Comparison of ENCODE assay signal across 28 mouse cellular contexts in the genomic region with DNA sequence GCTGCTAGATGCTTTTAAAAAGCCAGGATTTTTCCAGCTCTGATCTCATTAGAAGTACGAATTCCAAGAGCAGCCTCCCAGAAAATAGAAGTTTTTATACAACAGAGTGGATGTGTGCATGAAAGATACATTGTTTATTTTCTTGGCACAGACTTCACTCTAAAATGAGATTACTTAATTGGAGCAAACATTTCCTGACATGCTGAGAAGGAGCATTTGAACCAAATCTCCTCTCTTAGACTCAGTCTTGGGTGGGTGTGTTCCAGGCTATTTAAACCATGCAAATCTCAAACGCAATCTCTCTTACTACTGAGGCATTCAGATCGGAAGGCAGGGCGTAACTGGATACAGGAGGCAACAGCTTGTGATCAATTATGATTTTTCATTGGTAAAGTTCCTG. TPM values are rescaled to one million over a fixed set of nuclear protein-coding genes. Genes with fewer than 3 reads are reported as not detected.
"Had no signal": no experiment of that assay in that cellular context is flagged by ENCODE, and none has a peak within 500 bp of the region (broad histone marks: within the 10 kb centered on the region; RNA-seq: fewer than 3 reads in every experiment).

No protein-coding gene starts in this region.

- H3K9me3 ChIP-seq: heart, embryonic 12.5 days; hindbrain, embryonic 10.5 days; hindbrain, embryonic 12.5 days; intestine, embryonic 15.5 days; limb, embryonic 13.5 days; limb, embryonic 15.5 days; liver, embryonic 13.5 days had no signal

- H3K4me3 ChIP-seq: gastrocnemius, adult 2 months; heart, adult 2 months; heart, embryonic 12.5 days; hindbrain, embryonic 10.5 days; hindbrain, embryonic 12.5 days; intestine, embryonic 15.5 days; limb, embryonic 13.5 days; limb, embryonic 15.5 days; liver, embryonic 13.5 days had no signal

- H3K4me1 ChIP-seq: heart, embryonic 12.5 days; hindbrain, embryonic 10.5 days; hindbrain, embryonic 12.5 days; intestine, embryonic 15.5 days; limb, embryonic 13.5 days; liver, embryonic 13.5 days had no signal

- H3K27me3 ChIP-seq: hindbrain, embryonic 12.5 days; intestine, embryonic 15.5 days had no signal

- H3K27ac ChIP-seq: gastrocnemius, adult 2 months; heart, adult 2 months; hindbrain, embryonic 10.5 days; hindbrain, embryonic 12.5 days; hindbrain, embryonic 14.5 days; intestine, embryonic 15.5 days; limb, embryonic 13.5 days; limb, embryonic 15.5 days; liver, embryonic 13.5 days had no signal

- H3K36me3 ChIP-seq: heart, embryonic 12.5 days; hindbrain, embryonic 10.5 days; hindbrain, embryonic 12.5 days; intestine, embryonic 15.5 days; limb, embryonic 13.5 days; limb, embryonic 15.5 days; liver, embryonic 13.5 days had no signal

- DNase-seq: gastrocnemius, adult 2 months; gastrocnemius, postnatal 10 days; gastrocnemius, postnatal 25 days; heart, adult 2 months; heart, postnatal 10 days; heart, postnatal 4 days; kidney, adult 18-20 months; kidney, adult 8-10 months; kidney, postnatal 14 days; kidney, postnatal 36 days; layer of hippocampus, adult 9-11 months; layer of hippocampus, postnatal 36 days; left cerebral cortex, postnatal 4 days; liver, embryonic 13.5 days had no signal

- H3K9ac ChIP-seq: heart, embryonic 12.5 days; hindbrain, embryonic 12.5 days; hindbrain, embryonic 14.5 days; intestine, embryonic 15.5 days; limb, embryonic 13.5 days; limb, embryonic 15.5 days; liver, embryonic 13.5 days had no signal

- H3K4me2 ChIP-seq: heart, embryonic 12.5 days; hindbrain, embryonic 12.5 days; hindbrain, embryonic 14.5 days; intestine, embryonic 15.5 days; limb, embryonic 13.5 days; limb, embryonic 15.5 days; liver, embryonic 13.5 days had no signal

- ATAC-seq: hindbrain, embryonic 16.5 days; inflammation-experienced regulatory T-cells, adult 6 months; intestine, embryonic 15.5 days; intestine, postnatal 0 days had no signal

RNA-seq across cellular contexts. Expression of gene Foxd1, which starts 59.2 kb away (rescaled TPM):
- polyA plus RNA-seq: heart, embryonic 14.5 days; heart, embryonic 16.5 days; inflammation-experienced regulatory T-cells, adult 6 months; intestine, embryonic 15.5 days; intestine, postnatal 0 days; large intestine, adult 2 months; liver, adult 2 months; liver, embryonic 13.5 days had no signal
